Mouse (Mus musculus) kidney, postnatal 25 days (tissue): ENCODE measurements around the gene Efcab9.
"Not testable (repeated sequence)": the region's sequence is repeated elsewhere in the genome, so short reads cannot be mapped to it uniquely, and the experiment has no call there.

ENCODE experiments used
- DNase-seq, 2 experiments: peaks; one replicate each; pipeline ENCODE4 v3.0.0; 2021; ENCODE audit warnings: mixed read lengths in 2 of 2

Gene Efcab9

DNA sequence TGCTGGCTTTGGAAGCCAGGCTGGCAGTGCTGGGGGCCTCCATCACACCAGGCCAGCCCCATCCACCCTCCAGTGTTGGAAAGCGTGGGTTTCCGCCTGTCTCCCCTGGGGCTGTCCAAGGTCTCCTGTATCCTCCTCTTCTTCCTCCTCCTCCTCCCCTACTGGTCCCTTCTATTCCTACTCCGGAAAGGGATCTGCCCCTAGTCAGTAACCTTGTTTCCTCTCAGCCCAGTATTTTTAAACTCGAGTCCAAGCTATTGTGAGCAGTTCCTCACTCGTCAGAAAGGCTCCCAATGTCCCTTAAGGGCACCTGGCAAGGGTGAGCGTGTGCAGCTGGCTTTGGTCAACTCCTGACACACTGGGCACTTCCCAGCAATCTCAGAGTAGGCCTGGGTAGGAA, 6.6 kb upstream of the Efcab9 start:
- DNase-seq: peak; percentile 60 to 74

DNA sequence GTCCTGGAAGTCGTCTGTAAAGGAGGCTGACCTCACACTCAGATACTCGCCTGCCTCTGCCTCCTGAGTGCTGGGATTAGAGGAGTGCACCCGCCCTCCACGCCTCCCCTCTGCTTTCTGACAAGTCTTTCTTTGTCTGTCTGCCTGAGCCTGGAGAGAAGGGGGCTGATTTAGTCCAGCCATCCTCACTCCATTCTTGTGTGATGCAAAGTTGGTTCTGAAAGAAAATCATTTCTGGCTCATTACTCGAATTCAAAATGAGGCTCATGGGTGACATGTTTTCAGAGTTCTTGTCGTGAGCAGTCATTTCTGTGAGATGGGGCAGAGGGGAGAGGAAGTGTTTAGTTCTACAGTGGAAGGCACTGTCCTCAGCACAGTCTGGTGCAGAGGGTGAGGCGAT, 5.1 kb upstream of the Efcab9 start:
- DNase-seq: no peak

DNA sequence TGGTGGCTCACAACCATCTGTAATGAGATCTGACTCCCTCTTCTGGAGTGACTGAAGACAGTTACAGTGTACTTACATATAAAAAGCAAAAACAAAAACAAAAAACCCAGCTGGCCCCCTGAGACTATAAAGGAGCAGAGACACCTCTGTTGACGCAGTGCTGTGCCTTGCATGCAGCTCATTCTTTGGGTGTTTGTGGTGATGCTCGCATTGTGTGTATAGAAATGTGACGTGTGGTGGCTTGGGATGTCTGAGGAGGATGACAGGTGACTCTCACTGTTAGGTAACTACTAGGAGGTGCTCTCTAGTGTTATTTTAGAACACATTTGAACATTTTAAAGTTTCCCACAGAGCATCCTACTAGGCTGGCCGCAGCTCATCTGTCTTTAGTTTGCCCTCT, 3.8 kb upstream of the Efcab9 start:
- no peak for DNase-seq

DNA sequence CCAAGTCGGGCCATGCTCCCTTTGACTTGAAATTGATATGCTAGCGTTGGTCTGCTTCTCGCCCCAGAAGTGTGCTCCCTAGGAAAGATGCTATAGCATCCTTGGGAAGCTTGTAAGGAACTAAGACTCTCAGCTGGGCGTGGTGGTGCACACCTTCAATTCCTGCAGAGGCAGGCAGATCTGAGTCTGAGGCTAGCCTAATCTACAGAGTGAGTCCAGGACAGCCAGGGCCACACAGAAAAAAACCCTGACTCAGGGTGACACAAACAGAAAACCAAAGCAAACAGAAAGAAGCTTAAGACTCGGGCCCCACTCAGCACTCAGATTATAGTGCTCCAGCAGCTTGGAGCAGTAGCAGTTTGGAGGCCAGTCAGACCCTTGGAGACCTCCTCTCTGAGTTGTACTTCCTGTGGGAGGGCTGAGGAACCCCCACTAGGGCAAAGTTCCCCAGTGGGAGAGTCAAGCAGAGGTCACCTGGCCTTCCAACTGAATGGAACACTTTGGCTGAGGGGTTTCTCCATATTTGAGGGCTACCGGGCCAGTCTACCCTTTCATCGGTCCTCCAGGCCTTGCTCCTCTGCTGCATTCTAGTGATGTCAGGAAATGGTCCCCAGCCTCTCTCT, 2.7 kb upstream of the Efcab9 start:
- no peak for DNase-seq

DNA sequence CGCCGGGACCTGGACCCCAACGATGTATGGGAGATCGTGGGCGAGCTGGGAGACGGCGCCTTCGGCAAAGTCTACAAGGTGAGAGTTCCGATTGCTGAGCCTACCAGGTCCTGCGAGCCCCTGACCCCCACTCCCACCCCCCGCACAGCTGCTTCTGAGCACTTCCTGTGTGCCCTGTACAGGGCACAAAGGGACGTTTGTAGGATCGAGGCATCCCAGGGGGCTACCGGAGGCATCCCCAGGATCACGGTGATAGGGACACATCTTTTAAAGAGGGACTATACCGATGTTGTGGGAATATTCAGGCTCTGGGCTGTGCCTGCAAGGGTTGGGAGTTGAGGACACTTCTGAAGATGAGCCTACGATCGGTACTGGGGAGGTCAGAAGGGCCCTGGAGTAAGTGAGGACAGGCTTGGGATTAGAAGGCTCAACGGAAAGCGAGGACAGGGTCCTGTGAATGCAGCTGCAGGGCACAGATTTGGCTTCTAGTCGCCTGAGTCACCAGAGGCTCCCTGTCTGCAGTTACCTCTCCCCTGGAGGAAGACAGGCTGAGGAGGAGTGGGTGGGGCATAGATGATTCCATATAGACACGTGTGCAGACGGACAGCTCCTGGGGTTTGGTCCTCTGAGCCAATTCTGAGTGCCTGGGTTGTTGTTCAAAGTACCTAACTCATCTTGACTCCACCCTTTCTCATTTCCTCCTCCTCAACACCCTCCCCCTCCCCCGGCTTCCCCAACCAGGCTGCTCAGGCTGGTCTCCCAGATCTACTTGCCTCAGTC, 1.8 kb upstream of the Efcab9 start:
- peak; percentile 60 to 69 for DNase-seq

DNA sequence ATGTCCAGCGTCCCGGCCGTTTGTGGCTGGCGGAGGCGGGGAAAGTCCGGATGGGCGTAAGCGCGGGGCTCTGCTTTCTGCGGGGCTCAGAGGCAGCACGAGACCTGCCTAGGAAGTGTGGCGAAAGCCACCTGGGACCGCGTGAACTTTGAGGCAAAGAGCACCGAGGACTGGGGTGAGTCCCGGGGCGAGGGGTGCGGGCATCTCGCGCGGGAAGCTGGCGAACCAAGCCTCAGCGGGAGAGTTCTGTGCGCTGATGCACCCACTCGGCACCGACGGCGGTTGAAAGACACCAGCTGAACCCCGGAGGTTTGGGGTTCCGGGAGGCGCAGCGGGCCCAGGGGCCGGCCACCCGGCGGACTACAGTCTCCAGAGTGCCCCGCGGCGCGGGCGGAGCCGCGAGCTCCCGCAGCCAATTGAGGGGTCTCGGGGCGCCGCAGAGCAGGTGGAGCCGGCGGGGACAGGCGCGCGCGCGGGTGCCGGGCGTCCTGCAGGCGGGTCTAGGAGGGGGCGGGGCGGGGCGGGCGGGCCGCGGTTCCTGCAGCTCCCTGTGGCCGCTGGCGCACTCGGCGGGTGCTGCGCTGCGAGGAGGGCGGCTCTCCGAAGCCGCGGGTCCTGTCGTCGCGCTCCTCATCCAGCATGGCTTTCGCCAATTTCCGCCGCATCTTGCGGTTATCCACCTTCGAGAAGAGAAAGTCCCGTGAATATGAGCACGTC, 1.0 kb upstream of the Efcab9 start, which contains the start of gene Stk10:
TSS of gene Stk10 (plus strand) at position 541 of the 717 bp plus-strand sequence.
- DNase-seq: peak; percentile 90 to 97

DNA sequence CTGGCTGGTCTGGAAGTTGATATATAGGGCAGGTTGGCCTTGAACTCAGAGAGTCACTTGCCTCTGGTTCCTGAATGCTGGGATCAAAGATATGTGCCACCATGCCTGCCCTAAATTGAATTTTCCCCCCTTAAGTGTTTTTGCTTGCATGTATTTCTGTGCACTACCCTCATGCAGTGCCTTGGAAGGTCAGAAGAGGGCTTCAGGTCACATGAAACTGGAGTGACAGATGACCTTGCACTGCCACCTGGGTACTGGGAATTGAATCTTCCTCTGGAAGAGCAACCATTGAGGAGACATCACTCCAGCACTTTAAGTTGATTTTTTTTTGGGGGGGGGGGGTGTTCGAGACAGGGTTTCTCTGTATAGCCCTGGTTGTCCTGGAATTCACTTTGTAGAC, 1.7 kb downstream of the Efcab9 start:
- DNase-seq: no peak

DNA sequence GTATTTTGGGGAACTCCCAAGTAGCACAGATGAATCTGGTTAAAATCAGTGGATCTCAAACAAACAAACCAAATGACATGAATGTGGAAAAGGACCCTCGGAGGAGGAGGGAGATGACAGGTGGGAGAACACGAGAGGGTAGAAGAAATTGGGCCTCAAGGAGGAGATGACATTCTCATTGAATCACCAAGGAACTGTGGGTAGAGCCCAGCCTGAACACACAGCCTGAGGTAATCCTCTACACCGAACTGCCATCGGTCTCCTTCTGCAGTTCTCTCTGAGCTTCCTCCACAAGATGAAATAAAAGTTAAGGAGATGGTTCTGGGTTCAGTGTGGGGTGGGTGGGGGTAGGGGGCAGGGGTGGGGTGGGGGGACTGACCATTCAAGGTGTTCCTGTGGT, 4.9 kb downstream of the Efcab9 start:
- no peak for DNase-seq

DNA sequence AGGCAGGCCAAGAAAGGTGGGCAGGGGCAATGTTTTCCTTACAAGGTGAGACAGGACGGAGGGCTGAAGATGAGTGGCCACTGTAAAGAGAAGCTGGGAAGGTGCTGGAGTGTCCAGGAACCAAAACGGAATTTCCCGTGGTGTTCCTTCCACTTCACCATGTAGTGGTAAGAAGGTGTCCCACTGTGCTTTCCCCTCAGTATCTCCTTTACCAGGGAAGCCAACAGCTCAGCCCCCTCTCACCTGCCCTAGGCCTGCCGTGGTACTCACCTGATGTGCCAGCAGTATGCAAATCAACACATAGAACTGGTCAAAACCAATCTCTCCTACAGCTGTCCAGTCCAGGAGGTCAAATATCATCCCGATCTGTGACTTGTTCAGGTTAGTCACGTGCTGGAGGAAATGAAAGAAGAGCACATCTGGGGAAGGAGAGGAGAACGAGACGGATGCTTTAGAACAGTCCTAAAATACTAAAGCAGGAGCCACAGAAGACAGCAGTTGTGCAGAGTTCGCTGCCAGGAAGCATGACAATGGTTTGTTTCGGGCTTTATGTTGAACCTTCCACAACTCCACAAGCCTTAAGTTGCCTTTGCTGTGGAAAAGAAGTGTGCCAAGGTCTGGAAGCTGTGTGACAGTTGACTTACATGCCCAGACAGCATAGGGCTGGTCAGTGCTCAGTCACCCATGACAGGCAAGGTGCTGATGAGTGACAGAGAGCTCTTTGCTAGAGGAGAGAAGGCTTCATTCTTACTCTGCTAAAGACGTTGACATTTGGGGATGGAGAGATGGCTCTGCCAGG, 7.6 kb downstream of the Efcab9 start:
- DNase-seq: no peak

DNA sequence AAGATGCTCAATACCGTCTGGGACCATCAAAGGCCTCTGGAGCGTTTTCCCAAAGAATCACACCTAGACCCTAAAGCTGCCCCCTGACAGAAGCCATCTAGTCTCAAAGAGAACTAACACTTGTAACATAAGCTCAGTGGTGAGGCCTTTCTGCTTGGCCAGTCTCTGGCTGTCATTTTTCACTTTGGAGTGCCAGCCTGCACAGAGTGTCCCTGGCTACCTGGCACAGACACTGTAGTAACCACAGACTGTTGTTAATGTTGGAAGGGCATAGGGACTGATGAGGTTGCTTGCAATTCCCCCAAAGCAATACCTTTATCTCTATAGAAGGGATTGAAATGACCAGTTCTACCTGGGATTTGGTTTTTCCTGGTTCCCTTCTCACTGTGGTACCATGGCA, 10.6 kb downstream of the Efcab9 start:
- DNase-seq: no peak

DNA sequence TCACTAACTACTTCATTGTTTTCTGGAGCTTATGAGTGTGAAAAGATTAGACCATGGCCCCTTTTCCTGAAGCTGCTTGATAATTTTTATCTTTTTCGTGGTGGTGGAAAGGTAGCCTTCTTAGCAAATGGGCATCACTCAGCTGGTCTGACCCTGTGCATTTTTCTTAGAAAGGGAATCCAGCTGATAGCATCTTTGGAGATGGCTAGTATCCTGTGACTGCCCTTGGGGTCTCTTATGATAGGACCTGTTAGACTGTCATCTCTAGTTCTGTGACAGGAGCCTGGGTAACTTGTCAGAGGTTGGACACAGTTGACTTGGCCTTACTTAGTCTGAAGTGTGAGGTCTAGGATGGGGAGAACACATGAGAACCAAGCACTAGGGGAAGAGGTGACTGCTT, 12.5 kb downstream of the Efcab9 start:
- no peak for DNase-seq

DNA sequence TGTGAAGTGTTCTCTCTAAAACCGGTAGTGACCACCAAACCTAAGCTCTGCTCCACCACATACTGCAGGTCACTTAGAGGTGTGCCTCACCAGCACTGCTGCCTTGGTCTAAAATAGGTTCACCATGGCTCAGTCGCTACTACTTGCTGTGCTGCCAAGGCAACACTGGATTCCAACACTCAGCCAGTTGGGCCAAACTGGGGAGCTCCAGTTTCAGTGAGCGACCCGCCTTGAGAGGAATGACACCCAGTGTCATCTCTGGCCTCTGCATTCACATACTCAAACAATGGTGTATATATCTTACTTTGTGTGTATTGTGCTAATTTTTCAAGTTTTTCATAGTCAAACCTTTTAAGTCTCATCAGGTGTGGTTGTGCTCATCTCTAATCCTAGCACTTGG, 13.1 kb downstream of the Efcab9 start:
- DNase-seq: no peak

DNA sequence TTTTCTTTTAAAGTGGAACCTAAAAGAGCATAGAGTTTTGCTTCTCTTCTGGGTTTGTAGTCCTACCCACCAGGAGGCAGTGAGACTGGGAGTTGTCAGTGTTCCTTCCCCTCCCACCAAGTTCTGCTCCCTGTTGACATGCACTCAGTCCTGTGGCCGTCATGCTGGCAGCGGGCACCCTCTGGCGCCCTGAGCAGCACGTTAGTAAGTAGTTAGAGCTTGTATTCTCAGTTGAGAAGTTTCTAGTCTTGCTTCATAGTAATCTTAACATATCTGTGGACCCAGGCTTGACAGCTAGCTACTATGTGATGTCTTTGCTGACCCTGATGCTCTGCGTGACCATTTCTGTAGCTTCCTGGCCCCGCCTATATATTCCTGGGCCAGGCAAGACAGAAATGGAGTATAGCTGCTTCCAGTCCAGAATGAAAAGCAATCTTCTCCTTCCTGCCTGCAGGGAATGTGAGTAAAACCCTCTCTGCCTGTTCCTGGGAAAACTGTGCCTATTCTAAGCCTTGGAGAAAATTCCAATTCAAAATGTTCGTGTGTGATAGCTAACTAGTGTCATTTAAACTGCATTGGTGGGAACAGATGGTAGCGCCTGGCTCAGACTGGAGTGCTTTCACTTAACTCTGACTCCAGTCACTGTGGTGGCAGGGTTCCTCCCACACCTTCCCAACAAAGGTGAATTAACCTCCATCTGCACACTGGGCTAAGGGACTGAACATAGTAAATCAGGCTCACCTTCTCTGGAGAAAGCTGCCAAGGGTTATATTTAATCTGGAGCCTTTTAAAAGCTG, 14.8 kb downstream of the Efcab9 start:
- no peak for DNase-seq

DNA sequence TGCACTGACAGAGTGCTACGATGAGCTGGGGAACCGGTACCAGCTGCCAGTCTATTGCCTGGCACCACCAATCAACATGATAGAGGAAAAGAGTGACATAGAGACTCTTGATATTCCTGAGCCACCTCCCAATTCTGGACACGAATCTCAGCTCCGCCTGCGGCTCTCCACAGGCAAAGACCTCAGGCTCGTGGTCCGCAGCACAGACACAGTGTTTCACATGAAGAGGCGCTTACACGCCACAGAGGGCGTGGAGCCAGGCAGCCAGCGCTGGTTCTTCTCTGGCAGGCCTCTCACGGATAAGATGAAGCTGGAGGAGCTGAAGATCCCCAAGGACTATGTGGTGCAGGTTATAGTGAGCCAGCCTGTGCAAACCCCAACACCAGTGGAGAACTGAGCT, 15.8 kb downstream of the Efcab9 start:
- no peak for DNase-seq

DNA sequence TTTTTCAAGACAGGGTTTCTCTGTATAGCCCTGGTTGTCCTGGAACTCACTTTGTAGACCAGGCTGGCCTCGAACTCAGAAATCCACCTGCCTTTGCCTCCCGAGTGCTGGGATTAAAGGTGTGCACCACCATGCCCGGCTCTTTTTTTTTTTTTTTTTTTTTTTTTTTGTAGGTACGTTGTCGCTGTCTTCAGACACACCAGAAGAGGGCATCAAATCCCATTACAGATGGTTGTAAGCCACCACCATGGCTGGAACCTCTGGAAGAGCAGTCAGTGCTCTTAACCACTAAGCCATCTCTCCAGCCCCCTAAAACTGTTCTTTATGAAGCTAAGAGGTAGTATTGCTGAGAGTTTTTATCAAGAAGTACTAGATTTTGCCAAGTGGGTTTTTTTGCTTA, 17.0 kb downstream of the Efcab9 start:
- not testable (repeated sequence) for DNase-seq

DNA sequence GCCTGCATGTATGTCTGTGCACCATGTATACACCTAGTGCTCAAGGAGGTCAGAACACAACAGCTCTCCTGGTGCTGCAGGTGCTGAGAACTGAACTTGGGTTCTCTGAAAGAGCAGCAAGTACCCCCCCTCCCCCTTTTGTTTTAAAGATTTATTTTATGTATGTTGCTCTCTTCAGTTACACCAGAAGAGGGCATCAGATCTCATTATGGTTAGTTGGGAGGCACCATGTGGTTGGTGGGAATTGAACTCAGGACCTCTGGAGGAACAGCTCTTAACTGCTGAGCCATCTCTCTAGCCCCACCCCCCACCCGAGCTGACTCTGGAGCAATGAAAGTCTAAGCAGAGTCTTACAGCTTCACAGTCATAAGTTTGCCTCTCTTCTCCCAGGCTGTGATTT, 21.0 kb downstream of the Efcab9 start:
- no peak for DNase-seq

DNA sequence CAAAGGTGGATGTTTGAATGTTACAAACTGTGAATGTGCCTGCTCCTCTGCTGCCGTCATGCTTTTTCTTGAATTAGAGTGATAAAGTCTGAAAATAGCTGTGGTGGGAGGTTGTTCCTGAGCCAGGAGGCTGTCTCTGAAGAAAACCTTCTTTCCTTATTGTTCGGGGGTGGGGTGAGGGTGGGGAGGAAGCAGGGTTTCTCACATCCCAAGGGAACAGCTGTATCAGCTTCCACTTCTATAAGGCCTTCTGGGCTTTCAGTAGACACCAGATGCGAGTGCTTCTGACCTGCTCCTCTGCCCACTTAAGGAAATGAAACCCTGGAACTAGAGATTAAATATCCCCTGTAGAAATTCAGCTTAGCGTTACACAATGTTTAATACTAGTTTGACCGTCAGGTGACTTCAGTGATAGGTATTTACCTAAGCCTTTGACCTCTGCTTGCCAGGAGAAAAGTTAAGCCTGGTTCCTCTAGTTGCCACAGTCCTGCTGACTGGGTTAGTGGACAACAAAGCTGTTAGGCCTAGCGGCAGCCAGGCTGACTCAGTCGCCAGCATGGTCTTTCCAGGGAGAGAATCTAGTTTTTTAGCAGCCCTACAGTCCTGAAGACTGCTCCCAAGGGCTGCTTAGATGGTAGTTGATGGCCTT, 26.7 kb downstream of the Efcab9 start:
- no peak for DNase-seq

DNA sequence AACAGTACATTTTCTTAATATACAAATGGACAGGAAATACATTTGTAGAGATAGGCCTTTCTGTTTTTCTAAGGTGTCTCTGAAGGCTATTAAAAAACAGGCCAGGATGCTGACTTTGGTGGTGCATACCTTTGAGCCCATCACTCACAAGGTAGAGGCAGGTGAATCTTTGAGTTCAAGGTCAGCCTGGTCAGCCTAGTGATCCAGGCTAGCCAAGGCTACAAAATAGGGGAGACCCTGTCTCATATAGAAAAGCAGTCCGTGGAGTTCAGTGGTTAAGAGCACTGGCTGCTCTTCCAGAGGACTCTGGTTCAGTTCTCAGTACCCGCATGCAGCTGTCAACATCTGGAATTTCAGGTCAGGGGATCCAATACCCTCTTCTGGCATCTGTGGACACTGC, 28.2 kb downstream of the Efcab9 start:
- no peak for DNase-seq

DNA sequence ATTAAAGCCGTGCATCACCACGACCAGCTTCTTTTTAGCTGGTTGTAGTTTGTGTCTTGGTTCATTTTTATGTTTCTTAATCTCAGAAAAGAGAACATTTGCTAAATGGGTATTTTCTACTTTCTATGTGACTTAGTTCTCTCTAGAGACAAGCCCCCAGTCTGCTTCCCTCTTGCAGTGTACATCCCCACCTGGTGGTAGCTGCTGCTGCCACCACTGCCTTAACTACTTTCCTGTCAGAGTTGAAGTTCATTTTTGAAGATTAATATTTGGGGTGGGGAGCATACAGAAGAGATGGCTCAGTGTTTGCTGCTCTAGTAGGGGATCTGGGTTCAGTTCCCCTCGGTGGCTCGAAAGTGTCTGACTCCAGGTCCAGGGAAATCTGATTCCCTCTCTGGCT, 31.9 kb downstream of the Efcab9 start:
- no peak for DNase-seq

DNA sequence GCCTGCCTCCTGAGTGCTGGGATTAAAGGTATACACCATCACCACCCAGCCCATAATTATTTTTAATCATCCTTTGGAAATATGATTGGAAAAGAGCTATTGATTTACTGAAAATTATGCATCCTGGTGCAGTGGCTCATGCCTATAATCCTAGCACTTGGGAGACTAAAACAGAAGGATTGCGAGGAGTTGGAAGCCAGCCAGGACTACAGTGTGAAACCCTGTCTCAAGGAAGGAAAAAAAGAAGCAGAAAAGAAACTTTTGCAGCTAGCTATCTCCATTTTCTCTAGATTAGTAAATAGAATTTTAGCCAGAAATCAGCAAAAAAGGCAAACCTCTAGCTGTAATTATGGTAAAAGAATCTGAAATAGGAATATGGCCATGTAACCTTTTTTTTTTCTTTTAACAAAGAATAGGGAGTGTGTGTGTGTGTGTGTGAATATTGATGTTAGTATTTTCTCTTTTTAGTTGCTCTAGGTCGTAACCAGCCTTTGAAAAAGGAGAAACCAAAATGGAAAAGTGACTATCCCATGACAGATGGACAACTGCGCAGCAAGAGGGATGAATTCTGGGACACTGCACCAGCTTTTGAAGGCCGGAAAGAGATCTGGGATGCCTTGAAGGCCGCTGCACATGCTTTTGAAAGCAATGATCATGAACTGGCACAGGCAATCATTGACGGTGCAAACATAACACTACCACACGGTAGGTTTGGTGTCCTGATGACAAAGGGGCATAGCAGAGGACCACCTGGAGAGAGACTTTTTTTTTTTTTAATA, 32.9 kb downstream of the Efcab9 start:
- peak; percentile 42 to 68 for DNase-seq

DNA sequence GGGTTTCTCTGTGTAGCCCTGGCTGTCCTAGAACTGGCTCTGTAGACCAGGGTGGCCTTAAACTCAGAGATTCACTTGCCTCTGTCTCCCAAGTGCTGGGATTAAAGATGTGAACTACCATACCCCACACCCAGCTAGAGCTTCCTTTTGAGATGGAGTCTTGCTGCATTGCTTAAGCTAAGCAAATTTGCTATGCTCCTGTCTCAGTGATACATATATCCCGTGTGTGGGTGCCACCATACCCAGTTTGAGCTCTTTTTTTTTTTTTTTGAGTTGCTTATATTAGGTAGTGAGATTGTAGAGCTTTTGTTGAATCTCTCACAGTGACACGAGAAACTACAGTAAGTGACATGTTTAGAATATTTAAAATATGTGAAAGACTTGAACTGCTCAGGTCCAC, 36.6 kb downstream of the Efcab9 start:
- no peak for DNase-seq
